Mouse (Mus musculus) forebrain, embryonic 11.5 days (tissue): ENCODE measurements around the gene E330021D16Rik. TPM values are rescaled to one million over a fixed set of nuclear protein-coding genes. Genes with fewer than 3 reads are reported as not detected.

Experiments used
- ATAC-seq: fragments of 200-750 bp; cut with Nextera tagmentation; replicated peaks from 2 replicates; pipeline ENCODE4 v1.8.0; 2017; ENCODE audit warnings: moderate TSS enrichment; ENCODE audit not compliant: low FRiP score
- DNase-seq: peaks from one replicate; pipeline ENCODE4 v3.0.0-alpha.2; 2017; ENCODE audit warnings: low spot score
- H3K27ac ChIP-seq: fragments of 300-500 bp; sonication (generic); 2 replicates; pipeline ENCODE4 v1.5.1; 2014; ENCODE audit warnings: low read depth, low read length
- H3K27me3 ChIP-seq: fragments of 300-500 bp; sonication (generic); 2 replicates; pipeline ENCODE4 v1.6.1; 2014; ENCODE audit warnings: mild to moderate bottlenecking, low read length, mixed read lengths; ENCODE audit not compliant: control insufficient read depth, insufficient read depth
- H3K36me3 ChIP-seq: fragments of 300-500 bp; sonication (generic); 2 replicates; pipeline ENCODE4 v1.6.1; 2014; ENCODE audit warnings: mild to moderate bottlenecking, low read length, moderate library complexity, mixed read lengths; ENCODE audit not compliant: control insufficient read depth, insufficient read depth
- H3K4me1 ChIP-seq: fragments of 300-500 bp; sonication (generic); replicated peaks from 2 replicates; pipeline ENCODE4 v1.6.1; 2014; ENCODE audit warnings: low read length, mixed read lengths; ENCODE audit not compliant: control insufficient read depth, insufficient read depth
- H3K4me2 ChIP-seq: fragments of 300-500 bp; sonication (generic); 2 replicates; pipeline ENCODE4 v1.6.1; 2014; ENCODE audit warnings: low read depth, mild to moderate bottlenecking, low read length, moderate library complexity, mixed read lengths; ENCODE audit not compliant: severe bottlenecking
- H3K4me3 ChIP-seq: fragments of 300-500 bp; sonication (generic); 2 replicates; pipeline ENCODE4 v1.5.1; 2014; ENCODE audit warnings: low read depth, low read length
- H3K9ac ChIP-seq: fragments of 300-500 bp; sonication (generic); 2 replicates; pipeline ENCODE4 v1.6.1; 2014; ENCODE audit warnings: low read length
- H3K9me3 ChIP-seq: fragments of 300-500 bp; sonication (generic); 2 replicates; pipeline ENCODE4 v1.6.1; 2016; ENCODE audit warnings: low read length, mixed read lengths; ENCODE audit not compliant: control insufficient read depth
- WGBS: fragments of 180-500 bp; shearing (Covaris S2); extraction: QIAGEN DNeasy Blood & Tissue Kit; methylation state at CpG from one replicate; pipeline ENCODE4 v1.1.7; 2014; 5-methylcytosine and 5-hydroxymethylcytosine counted together
- polyA plus RNA-seq: library from polyadenylated mRNA; unstranded; fragments of >200 nt; fragmentation: Nextera tagmentation; extraction: Ambion mirVana; gene quantifications from 2 replicates; pipeline ENCODE4 v1.2.1, GENCODE M21; 2014

E330021D16Rik gene
- not detected in 2 replicates for polyA plus RNA-seq

GRCm38 (mm10) chr6:136415133-136415775 is at the start of gene E330021D16Rik:
Gene E330021D16Rik, minus strand, starts transcription at chr6:136415569.
- ATAC-seq, result no peak
- no peak within 1 kb of the TSS for H3K4me2 ChIP-seq
- H3K27ac ChIP-seq, result no peak within 1 kb of the TSS
- no peaks in the 10 kb centered on the region for H3K36me3 ChIP-seq
- no peak for DNase-seq
- no peaks in the 10 kb centered on the region for H3K9me3 ChIP-seq
- no peak within 1 kb of the TSS for H3K9ac ChIP-seq
- WGBS, result 89% methylated on average over 9 of the region's 9 CpGs
- no peaks in the 10 kb centered on the region for H3K27me3 ChIP-seq
- H3K4me3 ChIP-seq, result no peak within 1 kb of the TSS
- no peaks in the 10 kb centered on the region for H3K4me1 ChIP-seq

- Histone ChIP-seq H3K4me2 (no peak overlapping the region), H3K4me3 (no peak overlapping the region), H3K27me3 (no peaks in the 10 kb centered on the region), H3K9ac (no peak overlapping the region), H3K27ac (no peak overlapping the region), H3K9me3 (no peaks in the 10 kb centered on the region; the same call in 1 of the 2 replicates), H3K4me1 (peaks cover 6% of the 10 kb centered on the region; the same call in 1 of the 2 replicates), H3K36me3 (no peaks in the 10 kb centered on the region)
- no peak for ATAC-seq
- no peak for DNase-seq
- WGBS, result 79% methylated on average over 8 of the region's 8 CpGs
These were observed 49.7 kb upstream of the E330021D16Rik start for GRCm38 (mm10) chr6:136465021-136465420.

- Histone ChIP-seq H3K9me3 (no peaks in the 10 kb centered on the region; the same call in 1 of the 2 replicates), H3K4me2 (no peak overlapping the region), H3K27ac (0 out of 2 replicates have a peak overlapping the region, but pooled peaks have one; percentile 7), H3K36me3 (no peaks in the 10 kb centered on the region), H3K4me3 (no peak overlapping the region), H3K9ac (no peak overlapping the region), H3K27me3 (no peaks in the 10 kb centered on the region), H3K4me1 (peaks cover 6% of the 10 kb centered on the region; the same call in 1 of the 2 replicates)
- ATAC-seq (no peak), DNase-seq (no peak)
- WGBS, result 74% methylated on average over 12 of the region's 12 CpGs
These were observed 48.8 kb upstream of the E330021D16Rik start for GRCm38 (mm10) chr6:136464121-136464621.

- H3K27ac ChIP-seq, result no peak overlapping the region
- WGBS, result 34% methylated on average over 9 of the region's 9 CpGs
- H3K36me3 ChIP-seq, result no peaks in the 10 kb centered on the region
These were observed 48.1 kb upstream of the E330021D16Rik start for GRCm38 (mm10) chr6:136463491-136463890.

GRCm38 (mm10) chr6:136459156-136459555 is 43.8 kb upstream of the E330021D16Rik start:
- Histone ChIP-seq H3K4me2 (no peak overlapping the region), H3K4me1 (no peaks in the 10 kb centered on the region), H3K9me3 (no peaks in the 10 kb centered on the region), H3K27ac (no peak overlapping the region), H3K9ac (no peak overlapping the region), H3K27me3 (no peaks in the 10 kb centered on the region), H3K36me3 (no peaks in the 10 kb centered on the region), H3K4me3 (no peak overlapping the region)
- WGBS, result 92% methylated on average over 7 of the region's 7 CpGs
- DNase-seq (no peak), ATAC-seq (no peak)

More at GRCm38 (mm10) chr6:136463491-136463890, 48.1 kb upstream of the E330021D16Rik start:
- H3K9me3 ChIP-seq, result no peaks in the 10 kb centered on the region; the same call in 1 of the 2 replicates
- H3K4me2 ChIP-seq, result no peak overlapping the region
- no peak overlapping the region for H3K4me3 ChIP-seq
- no peak for DNase-seq
- no peak overlapping the region for H3K9ac ChIP-seq
- H3K27me3 ChIP-seq, result no peaks in the 10 kb centered on the region
- no peak for ATAC-seq
- H3K4me1 ChIP-seq, result peaks cover 3% of the 10 kb centered on the region; the same call in 1 of the 2 replicates

GRCm38 (mm10) chr6:136456302-136456701 is 40.9 kb upstream of the E330021D16Rik start:
- Histone ChIP-seq H3K27me3 (no peaks in the 10 kb centered on the region), H3K36me3 (no peaks in the 10 kb centered on the region), H3K9ac (no peak overlapping the region), H3K9me3 (no peaks in the 10 kb centered on the region), H3K4me3 (no peak overlapping the region), H3K27ac (no peak overlapping the region), H3K4me1 (no peaks in the 10 kb centered on the region), H3K4me2 (no peak overlapping the region)
- DNase-seq (no peak), ATAC-seq (no peak)
- WGBS, result 89% methylated on average over 1 of the region's 1 CpGs

- H3K9ac ChIP-seq, result no peak overlapping the region
- ATAC-seq, result no peak
These were observed 40.3 kb upstream of the E330021D16Rik start for GRCm38 (mm10) chr6:136455696-136456095.

GRCm38 (mm10) chr6:136452623-136453022 is 37.3 kb upstream of the E330021D16Rik start:
- Histone ChIP-seq H3K9ac (no peak overlapping the region), H3K4me3 (no peak overlapping the region), H3K27ac (no peak overlapping the region), H3K27me3 (no peaks in the 10 kb centered on the region), H3K4me2 (no peak overlapping the region), H3K4me1 (no peaks in the 10 kb centered on the region), H3K9me3 (no peaks in the 10 kb centered on the region; the same call in 1 of the 2 replicates), H3K36me3 (no peaks in the 10 kb centered on the region)
- no peak for DNase-seq
- 90% methylated on average over 3 of the region's 3 CpGs for WGBS
- ATAC-seq, result no peak

More at GRCm38 (mm10) chr6:136455696-136456095, 40.3 kb upstream of the E330021D16Rik start:
- Histone ChIP-seq H3K27ac (no peak overlapping the region), H3K27me3 (no peaks in the 10 kb centered on the region), H3K4me2 (no peak overlapping the region), H3K4me1 (no peaks in the 10 kb centered on the region), H3K36me3 (no peaks in the 10 kb centered on the region), H3K9me3 (no peaks in the 10 kb centered on the region), H3K4me3 (no peak overlapping the region)
- 83% methylated on average over 3 of the region's 3 CpGs for WGBS
- no peak for DNase-seq
